Mouse (Mus musculus) neural tube, embryonic 12.5 days (tissue): ENCODE measurements around the gene Amdhd1. TPM values are rescaled to one million over a fixed set of nuclear protein-coding genes. Genes with fewer than 3 reads are reported as not detected.
A peak's percentile ranks its signal among the peaks of the same experiment; 100 is the strongest.
"Not testable (repeated sequence)": the region's sequence is repeated elsewhere in the genome, so short reads cannot be mapped to it uniquely, and the experiment has no call there.

Experiments used
- ATAC-seq: fragments of 200-750 bp; cut with Nextera tagmentation; 2 replicates; pipeline ENCODE4 v1.8.0; 2017; ENCODE audit warnings: low read depth, mild to moderate bottlenecking, moderate TSS enrichment, moderate library complexity; ENCODE audit not compliant: low FRiP score
- H3K27ac ChIP-seq: fragments of 300-500 bp; sonication (generic); 2 replicates; pipeline ENCODE4 v1.5.1; 2016
- H3K27me3 ChIP-seq: fragments of 300-500 bp; sonication (generic); replicated peaks from 2 replicates; pipeline ENCODE4 v1.6.1; 2016; ENCODE audit warnings: mild to moderate bottlenecking
- H3K36me3 ChIP-seq: fragments of 300-500 bp; sonication (generic); 2 replicates; pipeline ENCODE4 v1.6.1; 2016; ENCODE audit warnings: mild to moderate bottlenecking
- H3K4me1 ChIP-seq: fragments of 300-500 bp; sonication (generic); 2 replicates; pipeline ENCODE4 v1.6.1; 2016
- H3K4me2 ChIP-seq: fragments of 300-500 bp; sonication (generic); replicated peaks from 2 replicates; pipeline ENCODE4 v1.6.1; 2016; ENCODE audit warnings: mild to moderate bottlenecking
- H3K4me3 ChIP-seq: fragments of 300-500 bp; sonication (generic); 2 replicates; pipeline ENCODE4 v1.5.1; 2016
- H3K9ac ChIP-seq: fragments of 300-500 bp; sonication (generic); 2 replicates; pipeline ENCODE4 v1.6.1; 2016; ENCODE audit warnings: mild to moderate bottlenecking
- H3K9me3 ChIP-seq: fragments of 300-500 bp; sonication (generic); 2 replicates; pipeline ENCODE4 v1.6.1; 2016; ENCODE audit warnings: mild to moderate bottlenecking
- WGBS: fragments of 180-500 bp; shearing (Covaris S2); methylation state at CpG from one replicate; pipeline ENCODE4 v1.1.7; 2016; 5-methylcytosine and 5-hydroxymethylcytosine counted together
- polyA plus RNA-seq: library from polyadenylated mRNA; unstranded; fragments of >200 nt; fragmentation: Nextera tagmentation; extraction: Ambion mirVana; gene quantifications from 2 replicates; pipeline ENCODE4 v1.2.1, GENCODE M21; 2016

Gene Amdhd1
- polyA plus RNA-seq, 1 experiment from 2014 or later = not detected

DNA sequence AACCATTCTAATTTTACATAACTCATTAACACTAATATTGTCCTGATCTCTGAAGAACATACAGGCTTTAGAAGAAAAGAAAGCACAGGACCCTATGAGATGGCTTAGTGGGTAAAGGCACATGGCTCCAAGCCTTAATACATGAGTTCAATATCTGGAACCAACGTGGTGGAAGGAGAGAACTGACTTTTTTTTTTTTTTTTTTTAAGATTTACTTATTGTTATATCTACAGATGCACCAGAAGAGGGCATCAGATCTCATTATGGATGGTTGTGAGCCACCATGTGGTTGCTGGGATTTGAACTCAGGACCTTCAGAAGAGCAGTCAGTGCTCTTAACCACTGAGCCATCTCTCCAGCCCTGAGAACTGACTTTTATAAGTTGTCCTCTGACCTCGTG is 18.1 kb upstream of the Amdhd1 start:
- not testable (repeated sequence) for H3K27me3 ChIP-seq, H3K4me1 ChIP-seq, H3K27ac ChIP-seq, H3K36me3 ChIP-seq, H3K4me2 ChIP-seq, H3K4me3 ChIP-seq, ATAC-seq, H3K9me3 ChIP-seq, H3K9ac ChIP-seq
- WGBS = 82% methylated on average over 2 of the region's 2 CpGs

DNA sequence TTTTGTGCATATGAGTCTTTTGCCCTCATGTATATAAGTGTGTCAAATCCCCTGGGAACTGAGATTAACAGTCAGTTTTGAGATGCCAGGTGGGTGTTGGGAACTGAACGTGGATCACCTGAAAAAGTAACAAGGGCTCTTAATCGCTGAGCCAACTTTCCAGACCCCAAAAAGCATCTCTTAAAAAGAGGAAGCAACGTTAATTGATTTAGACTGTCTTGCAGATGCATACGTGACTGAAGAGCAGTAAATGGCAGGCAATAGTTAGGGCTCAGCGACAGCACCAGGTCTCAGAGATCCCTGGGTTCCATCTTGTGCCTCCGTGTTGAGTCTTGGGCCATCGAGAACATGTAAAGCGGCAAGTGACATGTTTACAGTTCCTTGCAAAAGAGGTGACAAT is 12.8 kb upstream of the Amdhd1 start:
- H3K9me3 ChIP-seq = no peaks in the 10 kb centered on the region
- no peak overlapping the region for H3K27ac ChIP-seq
- no peak for ATAC-seq
- H3K4me2 ChIP-seq = no peak overlapping the region
- H3K4me1 ChIP-seq = no peaks in the 10 kb centered on the region
- H3K4me3 ChIP-seq = no peak overlapping the region
- no peaks in the 10 kb centered on the region for H3K27me3 ChIP-seq
- H3K9ac ChIP-seq = no peak overlapping the region
- WGBS = 85% methylated on average over 8 of the region's 8 CpGs
- H3K36me3 ChIP-seq = no peaks in the 10 kb centered on the region

DNA sequence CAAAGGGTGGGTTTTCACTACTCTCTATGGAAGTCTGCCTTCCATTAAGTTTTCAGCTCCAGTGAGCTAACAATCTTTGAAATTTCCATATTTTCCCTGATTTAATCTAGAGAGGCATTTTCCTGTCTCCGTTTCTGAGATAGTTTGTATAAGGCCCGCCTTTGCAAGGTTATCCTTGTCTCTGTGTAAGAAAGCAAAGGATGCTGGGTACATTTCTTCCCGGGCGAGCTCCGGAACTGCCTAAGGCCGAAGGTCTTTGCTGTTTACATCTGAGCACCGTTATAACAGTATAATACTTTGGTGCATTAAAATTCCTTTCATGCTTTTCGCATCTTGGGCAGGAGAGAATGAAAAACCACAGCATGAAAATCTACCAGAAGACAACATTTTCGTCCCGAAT is 10.0 kb upstream of the Amdhd1 start:
- Histone ChIP-seq H3K27me3 (no peaks in the 10 kb centered on the region), H3K27ac (no peak overlapping the region), H3K36me3 (no peaks in the 10 kb centered on the region), H3K4me3 (no peak overlapping the region), H3K9ac (no peak overlapping the region), H3K4me1 (no peaks in the 10 kb centered on the region), H3K4me2 (no peak overlapping the region), H3K9me3 (no peaks in the 10 kb centered on the region)
- WGBS = 91% methylated on average over 10 of the region's 10 CpGs
- no peak for ATAC-seq

DNA sequence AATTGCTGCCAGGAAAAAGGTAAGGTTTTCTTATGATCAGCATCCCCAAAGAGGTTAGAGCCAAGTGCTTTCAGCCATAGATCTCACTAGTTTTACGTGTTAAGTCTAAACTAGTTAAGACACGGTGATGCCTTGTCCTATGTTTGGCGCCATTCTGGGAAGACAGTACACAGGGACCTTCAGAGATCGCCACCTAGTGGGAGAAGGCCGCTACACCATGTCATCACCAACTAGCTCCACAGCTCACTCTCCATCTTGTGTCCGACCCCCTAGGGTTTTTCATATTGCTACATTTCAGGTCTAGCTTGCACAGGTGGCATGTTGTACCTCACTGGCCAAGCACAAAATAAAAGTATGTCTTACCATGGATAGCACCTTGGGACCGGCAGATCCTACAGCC is 9.2 kb upstream of the Amdhd1 start:
- no peaks in the 10 kb centered on the region for H3K9me3 ChIP-seq
- H3K27ac ChIP-seq = no peak overlapping the region
- ATAC-seq = no peak; the same call in 1 of the 2 replicates
- H3K9ac ChIP-seq = no peak overlapping the region
- H3K4me2 ChIP-seq = no peak overlapping the region
- 17% methylated on average over 7 of the region's 7 CpGs for WGBS
- no peaks in the 10 kb centered on the region for H3K4me1 ChIP-seq
- no peak overlapping the region for H3K4me3 ChIP-seq
- no peaks in the 10 kb centered on the region for H3K36me3 ChIP-seq
- no peaks in the 10 kb centered on the region for H3K27me3 ChIP-seq

DNA sequence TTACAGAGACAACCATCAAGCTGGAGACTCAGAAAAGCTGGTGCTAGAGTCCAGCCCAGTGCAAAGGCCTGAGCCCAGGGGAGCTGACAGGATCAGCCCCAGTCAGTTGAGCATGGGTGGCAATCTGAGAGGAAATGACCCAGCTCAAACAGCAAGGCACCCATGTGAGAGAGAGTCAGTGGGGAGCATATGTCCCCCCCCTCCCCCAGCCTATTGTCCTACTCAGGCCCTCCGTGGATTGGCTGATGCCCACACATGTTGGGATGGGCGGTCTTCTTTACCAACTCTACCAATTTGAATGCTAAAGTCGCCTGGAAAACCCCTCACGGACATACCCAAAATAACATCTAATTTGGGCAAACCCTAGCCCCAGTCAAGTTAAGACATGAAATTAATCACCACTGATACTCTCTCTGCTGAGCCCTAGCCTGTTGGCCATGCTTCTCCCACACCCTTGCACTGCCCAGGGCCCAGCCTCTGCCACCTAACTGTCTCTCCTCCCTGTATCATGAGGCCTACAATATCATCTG is 8.0 kb upstream of the Amdhd1 start:
- no peak overlapping the region for H3K27ac ChIP-seq
- WGBS = 93% methylated on average over 4 of the region's 4 CpGs
- H3K36me3 ChIP-seq = no peaks in the 10 kb centered on the region
- no peak overlapping the region for H3K4me2 ChIP-seq
- ATAC-seq = no peak
- no peak overlapping the region for H3K4me3 ChIP-seq
- H3K4me1 ChIP-seq = no peaks in the 10 kb centered on the region
- H3K9me3 ChIP-seq = no peaks in the 10 kb centered on the region
- H3K9ac ChIP-seq = no peak overlapping the region
- no peaks in the 10 kb centered on the region for H3K27me3 ChIP-seq

DNA sequence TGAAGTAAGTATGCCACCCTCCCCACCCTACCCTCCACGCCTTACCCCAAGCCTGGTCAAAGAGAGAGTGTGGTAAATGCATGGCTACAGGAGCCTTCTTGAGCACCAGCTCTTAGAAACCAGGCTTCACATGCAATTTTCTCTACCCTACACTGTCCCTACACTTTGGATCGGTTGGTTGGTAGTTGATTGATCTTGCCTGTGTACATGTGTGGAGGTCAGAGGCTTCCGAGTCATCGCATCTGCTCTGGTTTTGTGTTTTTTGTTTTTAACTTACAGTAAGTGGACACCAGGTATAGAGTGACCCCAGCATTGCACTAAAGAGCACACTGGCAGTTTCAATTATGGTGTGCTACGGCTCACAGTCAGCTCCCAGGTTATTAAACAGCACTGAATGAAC is 4.3 kb upstream of the Amdhd1 start:
- no peaks in the 10 kb centered on the region for H3K9me3 ChIP-seq
- no peak overlapping the region for H3K4me2 ChIP-seq
- H3K27me3 ChIP-seq = 0 out of 2 replicates have a peak, but pooled peaks cover 4% of the 10 kb centered on the region
- H3K27ac ChIP-seq = no peak overlapping the region
- ATAC-seq = no peak
- no peaks in the 10 kb centered on the region for H3K36me3 ChIP-seq
- no peak overlapping the region for H3K9ac ChIP-seq
- H3K4me3 ChIP-seq = no peak overlapping the region
- H3K4me1 ChIP-seq = peaks cover 6% of the 10 kb centered on the region; the same call in 1 of the 2 replicates
- WGBS = 88% methylated on average over 5 of the region's 5 CpGs

DNA sequence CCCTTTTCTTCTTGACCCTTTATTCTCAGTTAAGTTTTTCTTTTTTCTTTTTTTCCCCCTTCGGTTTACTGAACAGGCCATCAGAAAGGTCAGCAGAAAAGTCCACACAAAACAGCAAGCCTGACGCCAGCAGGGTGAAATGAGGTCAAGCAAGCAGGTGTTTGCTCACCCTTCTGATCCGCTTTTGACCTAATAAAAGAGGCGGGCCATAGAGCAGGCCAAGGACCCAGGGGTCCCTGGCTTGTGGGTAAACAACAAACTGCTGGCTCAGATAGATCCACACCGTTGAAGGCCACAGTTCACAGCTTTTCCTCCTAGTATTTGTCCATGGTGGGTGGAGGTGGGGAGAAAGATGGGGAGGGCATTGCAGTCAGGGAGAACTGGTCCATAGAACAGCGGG is 3.3 kb upstream of the Amdhd1 start:
- ATAC-seq = no peak
- Histone ChIP-seq H3K27ac (no peak overlapping the region), H3K9me3 (no peaks in the 10 kb centered on the region), H3K27me3 (0 out of 2 replicates have a peak, but pooled peaks cover 4% of the 10 kb centered on the region), H3K4me3 (no peak overlapping the region), H3K9ac (no peak overlapping the region), H3K4me2 (no peak overlapping the region), H3K36me3 (no peaks in the 10 kb centered on the region), H3K4me1 (peaks cover 6% of the 10 kb centered on the region; the same call in 1 of the 2 replicates)
- 54% methylated on average over 6 of the region's 6 CpGs for WGBS

DNA sequence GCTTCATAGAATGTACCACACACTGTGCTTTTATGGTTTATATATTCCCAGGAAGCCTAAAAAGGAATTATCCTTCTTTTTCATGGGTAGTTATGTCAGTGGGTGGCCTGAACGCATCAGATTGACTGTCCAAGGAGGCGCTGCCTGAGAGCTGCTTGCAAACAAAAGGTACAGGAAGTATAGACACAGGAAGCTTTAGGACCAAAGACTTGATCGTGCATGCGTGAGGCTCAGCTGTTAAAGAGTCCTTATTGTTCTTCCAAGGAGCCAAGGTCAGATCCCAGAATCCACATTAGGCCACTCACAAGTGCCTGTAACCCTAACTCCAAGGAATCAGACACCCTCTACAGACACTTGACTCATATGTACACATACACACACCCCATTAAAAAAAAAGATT is 2.5 kb upstream of the Amdhd1 start:
- H3K4me1 ChIP-seq = peaks cover 6% of the 10 kb centered on the region; the same call in 1 of the 2 replicates
- 31% methylated on average over 4 of the region's 4 CpGs for WGBS
- no peak overlapping the region for H3K4me3 ChIP-seq
- no peak overlapping the region for H3K27ac ChIP-seq
- no peaks in the 10 kb centered on the region for H3K36me3 ChIP-seq
- no peak overlapping the region for H3K4me2 ChIP-seq
- 0 out of 2 replicates have a peak, but pooled peaks cover 4% of the 10 kb centered on the region for H3K27me3 ChIP-seq
- no peak overlapping the region for H3K9ac ChIP-seq
- ATAC-seq = no peak
- no peaks in the 10 kb centered on the region for H3K9me3 ChIP-seq

DNA sequence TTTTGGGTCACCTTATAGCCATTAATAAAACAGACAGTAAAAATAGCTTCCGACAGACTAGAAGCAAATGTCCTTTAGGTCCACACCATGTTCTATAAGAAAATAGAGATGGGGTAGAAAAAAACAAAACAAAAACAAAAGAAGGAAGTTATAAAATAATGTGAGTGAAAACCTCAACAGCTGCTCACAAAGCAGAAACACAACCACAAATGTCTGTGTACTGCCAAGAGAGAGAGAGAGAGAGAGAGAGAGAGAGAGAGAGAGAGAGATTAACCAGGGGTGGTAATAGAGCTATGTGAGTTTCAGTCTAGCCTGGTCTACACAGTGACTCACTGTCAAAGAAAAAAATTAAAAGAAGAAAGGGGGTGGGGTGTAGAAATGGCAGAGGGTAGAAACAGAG is 1.8 kb upstream of the Amdhd1 start:
- H3K9me3 ChIP-seq = no peaks in the 10 kb centered on the region
- no peak overlapping the region for H3K9ac ChIP-seq
- no peak overlapping the region for H3K27ac ChIP-seq
- WGBS = 91% methylated on average over 1 of the region's 1 CpGs
- H3K27me3 ChIP-seq = 0 out of 2 replicates have a peak, but pooled peaks cover 4% of the 10 kb centered on the region
- ATAC-seq = no peak
- H3K36me3 ChIP-seq = no peaks in the 10 kb centered on the region
- no peak overlapping the region for H3K4me3 ChIP-seq
- H3K4me1 ChIP-seq = peaks cover 6% of the 10 kb centered on the region; the same call in 1 of the 2 replicates
- no peak overlapping the region for H3K4me2 ChIP-seq

DNA sequence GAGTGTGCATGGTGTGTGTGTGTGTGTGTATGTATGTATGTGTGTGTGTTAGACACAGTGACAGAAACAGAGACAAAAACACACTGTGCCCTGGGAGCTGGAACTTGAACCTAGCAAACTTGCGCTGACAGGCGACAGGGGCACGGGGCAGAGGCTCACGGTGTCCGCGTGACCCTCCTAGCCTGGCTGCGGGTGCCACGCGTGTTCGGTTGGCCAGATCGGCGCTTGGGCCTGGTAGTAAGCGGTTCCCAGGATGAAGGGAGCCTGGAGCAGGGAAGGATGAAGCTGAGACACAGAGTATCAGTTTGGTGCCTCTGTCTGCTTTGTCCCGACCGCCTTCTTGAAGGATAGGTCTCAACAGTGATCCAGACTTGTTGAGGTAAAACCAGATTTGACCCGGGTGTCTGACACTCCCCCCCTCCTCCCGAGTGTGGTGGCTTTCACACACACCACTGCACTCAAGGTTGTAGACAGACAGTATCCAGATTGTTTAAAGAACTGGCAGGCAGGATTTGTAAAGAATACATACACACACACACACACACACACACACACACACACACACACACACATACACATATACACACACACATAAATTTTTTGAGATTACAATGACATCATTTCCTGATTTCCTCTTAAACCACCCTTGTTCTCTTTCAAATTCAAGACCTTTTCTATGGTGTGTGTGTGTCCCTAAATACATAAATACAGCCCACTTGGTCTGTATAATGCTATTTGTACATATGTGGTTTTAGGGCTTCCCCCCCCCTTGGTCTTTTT is 788 bp upstream of the Amdhd1 start, which contains the start of gene Ccdc38:
Ccdc38 (plus strand) TSS at position 202 of the 780 bp plus-strand sequence.
- Histone ChIP-seq H3K27ac (no peak within 1 kb of the TSS), H3K4me2 (peak within 1 kb of the TSS; percentile 69), H3K36me3 (no peaks in the 10 kb centered on the region), H3K4me1 (peaks cover 6% of the 10 kb centered on the region; the same call in 1 of the 2 replicates), H3K27me3 (peaks cover 4% of the 10 kb centered on the region; the same call in 1 of the 2 replicates), H3K9ac (0 out of 2 replicates have a peak within 1 kb of the TSS, but pooled peaks have one; percentile 45), H3K4me3 (peak within 1 kb of the TSS; percentile 27), H3K9me3 (no peaks in the 10 kb centered on the region)
- 71% methylated on average over 17 of the region's 17 CpGs for WGBS
- ATAC-seq = no peak; the same call in none of the 2 replicates

DNA sequence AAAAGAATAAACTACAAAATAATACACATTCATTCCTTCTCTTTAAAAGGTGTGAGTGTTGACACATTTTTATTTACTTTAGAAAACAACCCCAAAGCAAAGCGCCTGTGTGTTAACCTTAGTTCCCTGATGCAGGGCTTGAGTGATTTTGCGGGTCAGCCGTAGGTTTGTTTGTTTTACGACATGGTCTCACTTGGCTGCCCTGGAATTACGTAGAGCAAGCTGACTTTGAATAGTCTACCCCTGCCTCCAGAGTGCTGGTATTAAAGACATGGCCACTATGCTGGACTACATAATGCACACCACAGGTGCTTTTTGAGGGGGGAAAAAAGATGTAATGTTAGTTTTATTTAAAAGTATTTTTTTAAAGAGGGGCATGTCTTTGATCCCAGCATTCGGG is 1.0 kb downstream of the Amdhd1 start:
- peaks cover 12% of the 10 kb centered on the region for H3K27me3 ChIP-seq
- H3K4me3 ChIP-seq = no peak overlapping the region
- H3K4me1 ChIP-seq = peaks cover 6% of the 10 kb centered on the region; the same call in 1 of the 2 replicates
- no peaks in the 10 kb centered on the region for H3K9me3 ChIP-seq
- ATAC-seq = no peak
- no peak overlapping the region for H3K9ac ChIP-seq
- H3K27ac ChIP-seq = no peak overlapping the region
- H3K4me2 ChIP-seq = no peak overlapping the region
- H3K36me3 ChIP-seq = no peaks in the 10 kb centered on the region
- 47% methylated on average over 6 of the region's 6 CpGs for WGBS

DNA sequence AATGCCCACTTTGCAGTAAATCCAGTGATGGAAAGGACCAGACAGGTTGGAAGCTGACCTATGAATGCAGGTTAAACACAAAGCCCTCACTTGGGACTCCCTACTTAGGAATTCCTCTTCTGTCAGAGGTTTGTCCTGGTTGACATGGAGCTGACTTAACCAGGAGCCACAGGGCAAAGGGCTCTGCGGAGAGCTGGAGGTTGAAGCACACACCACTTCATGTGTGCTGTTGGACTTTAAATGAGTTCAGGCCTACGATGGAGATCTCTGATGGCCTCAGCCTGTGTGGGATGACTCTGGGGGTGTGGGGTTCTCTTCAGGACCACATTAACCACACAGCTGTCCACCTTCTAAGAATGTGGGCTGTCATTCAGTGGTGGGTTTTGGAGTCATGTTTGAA is 1.5 kb downstream of the Amdhd1 start:
- Histone ChIP-seq H3K36me3 (no peaks in the 10 kb centered on the region), H3K27ac (no peak overlapping the region), H3K4me3 (no peak overlapping the region), H3K27me3 (peaks cover 12% of the 10 kb centered on the region), H3K9ac (no peak overlapping the region), H3K4me2 (no peak overlapping the region), H3K4me1 (peaks cover 6% of the 10 kb centered on the region; the same call in 1 of the 2 replicates), H3K9me3 (no peaks in the 10 kb centered on the region)
- 95% methylated on average over 2 of the region's 2 CpGs for WGBS
- ATAC-seq = no peak
